In the genomic region with DNA sequence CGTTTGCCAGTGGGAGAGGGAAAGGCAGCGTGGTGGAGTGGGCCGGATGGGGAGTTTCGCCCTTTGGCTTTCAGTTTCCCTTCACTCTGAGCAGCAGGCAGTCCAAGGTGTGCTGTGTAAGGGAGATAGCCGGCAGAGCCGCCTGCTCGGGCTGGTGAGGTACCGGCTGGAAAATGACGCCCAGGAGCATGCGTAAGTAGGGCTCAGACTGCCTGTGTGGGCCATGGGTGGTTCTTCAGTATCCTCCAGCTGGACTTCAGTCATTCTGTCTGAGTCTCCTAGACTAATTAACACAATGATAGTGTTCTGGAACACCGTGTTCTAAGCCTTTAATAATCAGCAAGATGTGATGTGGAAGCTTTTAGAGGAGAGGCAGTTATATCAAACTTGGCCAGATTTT, we compare ENCODE assay signal across 13 mouse cellular contexts. TPM values are rescaled to one million over a fixed set of nuclear protein-coding genes. Genes with fewer than 3 reads are reported as not detected.
A peak's percentile ranks its signal among the peaks of the same experiment; 100 is the strongest.
DNase-seq lines count a peak whose midpoint lies in the region; ATAC-seq and TF ChIP-seq lines count a peak whose summit lies in the region.
"Had no signal": no experiment of that assay in that cellular context is flagged by ENCODE, and none has a peak within 500 bp of the region (broad histone marks: within the 10 kb centered on the region; RNA-seq: fewer than 3 reads in every experiment).

No protein-coding gene starts in this region.

- H3K27ac ChIP-seq in hindbrain, embryonic 15.5 days (replicated peaks): no peak overlapping the region
- H3K27ac ChIP-seq in hindbrain, embryonic 10.5 days: no peak overlapping the region
- no peak overlapping the region for H3K27ac ChIP-seq in liver, embryonic 11.5 days (ENCODE audit: low read depth, low read length)
- H3K27ac ChIP-seq in liver, postnatal 0 days (ENCODE audit: low read depth): no peak overlapping the region
- H3K27ac ChIP-seq in embryonic facial prominence, embryonic 15.5 days (replicated peaks): no peak overlapping the region
- no peak overlapping the region for H3K27ac ChIP-seq in liver, embryonic 13.5 days
- H3K27ac ChIP-seq: embryonic facial prominence, embryonic 12.5 days had no signal

- H3K4me1 ChIP-seq in hindbrain, embryonic 15.5 days (replicated peaks): peaks cover 16% of the 10 kb centered on the region
- peaks cover 15% of the 10 kb centered on the region for H3K4me1 ChIP-seq in hindbrain, embryonic 10.5 days (replicated peaks)
- 0 out of 2 replicates have a peak, but pooled peaks cover 5% of the 10 kb centered on the region for H3K4me1 ChIP-seq in liver, embryonic 11.5 days (replicated peaks; ENCODE audit: control insufficient read depth, insufficient read depth, low read length)
- peaks cover 13% of the 10 kb centered on the region for H3K4me1 ChIP-seq in liver, postnatal 0 days (ENCODE audit: insufficient read depth)
- peaks cover 14% of the 10 kb centered on the region for H3K4me1 ChIP-seq in embryonic facial prominence, embryonic 15.5 days
- peaks cover 36% of the 10 kb centered on the region for H3K4me1 ChIP-seq in liver, embryonic 13.5 days (replicated peaks)

- 89% methylated on average over 11 of the region's 11 CpGs for WGBS in hindbrain, embryonic 15.5 days
- 87% methylated on average over 11 of the region's 11 CpGs for WGBS in hindbrain, embryonic 10.5 days
- WGBS in liver, embryonic 11.5 days: 88% methylated on average over 11 of the region's 11 CpGs
- 75% methylated on average over 11 of the region's 11 CpGs for WGBS in liver, postnatal 0 days (ENCODE audit: insufficient replicate concordance)
- WGBS in embryonic facial prominence, embryonic 15.5 days: 88% methylated on average over 11 of the region's 11 CpGs
- WGBS in liver, embryonic 13.5 days (ENCODE audit: insufficient replicate concordance): 74% methylated on average over 11 of the region's 11 CpGs

- no peak overlapping the region for H3K4me3 ChIP-seq in hindbrain, embryonic 15.5 days
- H3K4me3 ChIP-seq in hindbrain, embryonic 10.5 days: no peak overlapping the region
- no peak overlapping the region for H3K4me3 ChIP-seq in liver, embryonic 11.5 days (ENCODE audit: low read depth, low read length)
- no peak overlapping the region for H3K4me3 ChIP-seq in liver, postnatal 0 days (ENCODE audit: low read depth, low read length)
- H3K4me3 ChIP-seq in embryonic facial prominence, embryonic 15.5 days (replicated peaks): no peak overlapping the region
- H3K4me3 ChIP-seq in liver, embryonic 13.5 days (replicated peaks): no peak overlapping the region

- DNase-seq in hindbrain, embryonic 10.5 days (ENCODE audit: low spot score): no peak
- DNase-seq in liver, embryonic 11.5 days (ENCODE audit: low spot score): no peak
- DNase-seq in liver, postnatal 0 days: no peak
- DNase-seq in liver, embryonic 13.5 days: no peak
- no peak for DNase-seq in retina, embryonic 14.5 days (ENCODE audit: low spot score)
- DNase-seq: cerebellum, adult 9-10 months; heart, adult 2 months; retina, postnatal 1 day; thymus, postnatal 36 days had no signal

- no peaks in the 10 kb centered on the region for H3K9me3 ChIP-seq in hindbrain, embryonic 15.5 days
- no peaks in the 10 kb centered on the region for H3K9me3 ChIP-seq in hindbrain, embryonic 10.5 days
- H3K9me3 ChIP-seq in liver, embryonic 11.5 days (ENCODE audit: control insufficient read depth, low read length): no peaks in the 10 kb centered on the region
- no peaks in the 10 kb centered on the region for H3K9me3 ChIP-seq in liver, postnatal 0 days (ENCODE audit: low read length)
- no peaks in the 10 kb centered on the region for H3K9me3 ChIP-seq in embryonic facial prominence, embryonic 15.5 days (replicated peaks)
- no peaks in the 10 kb centered on the region for H3K9me3 ChIP-seq in liver, embryonic 13.5 days (replicated peaks)
- H3K9me3 ChIP-seq: embryonic facial prominence, embryonic 12.5 days had no signal

- TF ChIP-seq CTCF in liver, postnatal 0 days (IDR thresholded peaks at IDR 0.05; ENCODE audit: low read depth): no peak

- TF ChIP-seq EP300 in liver, postnatal 0 days (IDR thresholded peaks at IDR 0.05; ENCODE audit: low read depth): no peak

- H3K9ac ChIP-seq in hindbrain, embryonic 15.5 days: no peak overlapping the region
- H3K9ac ChIP-seq in liver, embryonic 11.5 days (ENCODE audit: low read depth, low read length): 0 out of 2 replicates have a peak overlapping the region, but pooled peaks have one; percentile 20
- no peak overlapping the region for H3K9ac ChIP-seq in liver, postnatal 0 days (replicated peaks)
- H3K9ac ChIP-seq in embryonic facial prominence, embryonic 15.5 days: no peak overlapping the region
- no peak overlapping the region for H3K9ac ChIP-seq in liver, embryonic 13.5 days

- no peaks in the 10 kb centered on the region for H3K27me3 ChIP-seq in hindbrain, embryonic 15.5 days
- H3K27me3 ChIP-seq in hindbrain, embryonic 10.5 days (ENCODE audit: insufficient read depth, poor library complexity, severe bottlenecking): peaks cover 8% of the 10 kb centered on the region; the same call in 1 of the 2 replicates
- no peaks in the 10 kb centered on the region for H3K27me3 ChIP-seq in liver, embryonic 11.5 days (replicated peaks; ENCODE audit: control insufficient read depth, insufficient read depth, low read length)
- no peaks in the 10 kb centered on the region for H3K27me3 ChIP-seq in liver, postnatal 0 days (ENCODE audit: insufficient read depth, low read length)
- H3K27me3 ChIP-seq in embryonic facial prominence, embryonic 15.5 days: no peaks in the 10 kb centered on the region
- no peaks in the 10 kb centered on the region for H3K27me3 ChIP-seq in liver, embryonic 13.5 days
- H3K27me3 ChIP-seq: embryonic facial prominence, embryonic 12.5 days had no signal

- peaks cover 16% of the 10 kb centered on the region; the same call in 1 of the 2 replicates for H3K36me3 ChIP-seq in hindbrain, embryonic 15.5 days
- H3K36me3 ChIP-seq in hindbrain, embryonic 10.5 days: no peaks in the 10 kb centered on the region
- H3K36me3 ChIP-seq in liver, embryonic 11.5 days (ENCODE audit: control insufficient read depth, insufficient read depth, low read length): no peaks in the 10 kb centered on the region
- H3K36me3 ChIP-seq in liver, postnatal 0 days (replicated peaks; ENCODE audit: insufficient read depth, low read length): no peaks in the 10 kb centered on the region
- H3K36me3 ChIP-seq in embryonic facial prominence, embryonic 15.5 days: peaks cover 14% of the 10 kb centered on the region
- H3K36me3 ChIP-seq in liver, embryonic 13.5 days: no peaks in the 10 kb centered on the region
- H3K36me3 ChIP-seq: embryonic facial prominence, embryonic 12.5 days had no signal

- ATAC-seq in hindbrain, embryonic 15.5 days (ENCODE audit: low FRiP score, low read depth): no peak
- ATAC-seq in liver, embryonic 11.5 days (replicated peaks; ENCODE audit: low FRiP score): no peak
- ATAC-seq in liver, postnatal 0 days: no peak
- ATAC-seq in embryonic facial prominence, embryonic 15.5 days (ENCODE audit: insufficient number of reproducible peaks, low FRiP score, low TSS enrichment, low read depth): no peak
- ATAC-seq in liver, embryonic 13.5 days (ENCODE audit: low read depth): no peak
- ATAC-seq in activated CD4-positive, CD25-positive, alpha-beta regulatory T cell, adult 4 months: no peak

- H3K4me2 ChIP-seq in hindbrain, embryonic 15.5 days: 0 out of 2 replicates have a peak overlapping the region, but pooled peaks have one; percentile 83
- no peak overlapping the region; the same call in 1 of the 2 replicates for H3K4me2 ChIP-seq in liver, embryonic 11.5 days
- H3K4me2 ChIP-seq in liver, postnatal 0 days (ENCODE audit: low read depth, low read length): no peak overlapping the region
- H3K4me2 ChIP-seq in embryonic facial prominence, embryonic 15.5 days (replicated peaks): peak overlapping the region; percentile 62; the same call in 1 of the 2 replicates
- 0 out of 2 replicates have a peak overlapping the region, but pooled peaks have one; percentile 2 for H3K4me2 ChIP-seq in liver, embryonic 13.5 days

RNA-seq across cellular contexts. Expression of a gene that starts 1.2 kb away (rescaled TPM):
- 22.9 and 26.1 TPM in 2 replicates for polyA plus RNA-seq in hindbrain, embryonic 15.5 days (2015; fragmentation: Nextera tagmentation; extraction: Ambion mirVana)
- 24.2 and 26.8 TPM in 2 replicates for polyA plus RNA-seq in hindbrain, embryonic 10.5 days (2016; fragmentation: Nextera tagmentation; extraction: Ambion mirVana)
- 58.2 and 63.3 TPM in 2 replicates for polyA plus RNA-seq in liver, embryonic 11.5 days (2014; fragmentation: Nextera tagmentation; extraction: Ambion mirVana)
- 15.5 and 19.5 TPM in 2 replicates for polyA plus RNA-seq in liver, postnatal 0 days (2015; fragmentation: Nextera tagmentation; extraction: Ambion mirVana)
- 29.2 and 30.9 TPM in 2 replicates for polyA plus RNA-seq in embryonic facial prominence, embryonic 15.5 days (2015; fragmentation: Nextera tagmentation; extraction: Ambion mirVana)
- 43.2 and 49.7 TPM in 2 replicates for polyA plus RNA-seq in liver, embryonic 13.5 days (2015; fragmentation: Nextera tagmentation; extraction: Ambion mirVana)
- polyA plus RNA-seq in activated CD4-positive, CD25-positive, alpha-beta regulatory T cell, adult 4 months (2017; shearing (Covaris generic)): 10 to 100 TPM; 80.2 to 94.1 TPM

RNA-seq across cellular contexts. Expression of a gene that starts 28.3 kb away (rescaled TPM):
- 96.2 and 106 TPM in 2 replicates for polyA plus RNA-seq in hindbrain, embryonic 15.5 days (2015; fragmentation: Nextera tagmentation; extraction: Ambion mirVana)
- 221 and 243 TPM in 2 replicates for polyA plus RNA-seq in hindbrain, embryonic 10.5 days (2016; fragmentation: Nextera tagmentation; extraction: Ambion mirVana)
- 172 and 182 TPM in 2 replicates for polyA plus RNA-seq in liver, embryonic 11.5 days (2014; fragmentation: Nextera tagmentation; extraction: Ambion mirVana)
- 37.1 and 37.2 TPM in 2 replicates for polyA plus RNA-seq in liver, postnatal 0 days (2015; fragmentation: Nextera tagmentation; extraction: Ambion mirVana)
- polyA plus RNA-seq in embryonic facial prominence, embryonic 15.5 days (2015; fragmentation: Nextera tagmentation; extraction: Ambion mirVana): 138 and 141 TPM in 2 replicates
- 91.3 and 101 TPM in 2 replicates for polyA plus RNA-seq in liver, embryonic 13.5 days (2015; fragmentation: Nextera tagmentation; extraction: Ambion mirVana)
- 100 to 1,000 TPM; 108 to 125 TPM for polyA plus RNA-seq in activated CD4-positive, CD25-positive, alpha-beta regulatory T cell, adult 4 months (2017; shearing (Covaris generic))

RNA-seq across cellular contexts. Expression of a gene that starts 42.3 kb away (rescaled TPM):
- 1.6 and 2.8 TPM in 2 replicates for polyA plus RNA-seq in hindbrain, embryonic 15.5 days (2015; fragmentation: Nextera tagmentation; extraction: Ambion mirVana)
- polyA plus RNA-seq in hindbrain, embryonic 10.5 days (2016; fragmentation: Nextera tagmentation; extraction: Ambion mirVana): 4.0 and 5.7 TPM in 2 replicates
- 5.1 and 6.8 TPM in 2 replicates for polyA plus RNA-seq in liver, embryonic 11.5 days (2014; fragmentation: Nextera tagmentation; extraction: Ambion mirVana)
- polyA plus RNA-seq in liver, postnatal 0 days (2015; fragmentation: Nextera tagmentation; extraction: Ambion mirVana): 2.5 and 2.7 TPM in 2 replicates
- polyA plus RNA-seq in embryonic facial prominence, embryonic 15.5 days (2015; fragmentation: Nextera tagmentation; extraction: Ambion mirVana): 17.3 and 17.8 TPM in 2 replicates
- 3.1 and 3.6 TPM in 2 replicates for polyA plus RNA-seq in liver, embryonic 13.5 days (2015; fragmentation: Nextera tagmentation; extraction: Ambion mirVana)
- 10 to 100 TPM in 1 of 2 experiments, 1 to 10 TPM in 1; 7.2 to 14.7 TPM for polyA plus RNA-seq in activated CD4-positive, CD25-positive, alpha-beta regulatory T cell, adult 4 months (2017; shearing (Covaris generic))

RNA-seq across cellular contexts. Expression of a gene that starts 49.4 kb away (rescaled TPM):
- 39.1 and 39.5 TPM in 2 replicates for polyA plus RNA-seq in hindbrain, embryonic 15.5 days (2015; fragmentation: Nextera tagmentation; extraction: Ambion mirVana)
- 62.8 and 62.9 TPM in 2 replicates for polyA plus RNA-seq in hindbrain, embryonic 10.5 days (2016; fragmentation: Nextera tagmentation; extraction: Ambion mirVana)
- polyA plus RNA-seq in liver, embryonic 11.5 days (2014; fragmentation: Nextera tagmentation; extraction: Ambion mirVana): 73.3 and 80.5 TPM in 2 replicates
- polyA plus RNA-seq in liver, postnatal 0 days (2015; fragmentation: Nextera tagmentation; extraction: Ambion mirVana): 20.1 and 21.6 TPM in 2 replicates
- 68.9 and 71.3 TPM in 2 replicates for polyA plus RNA-seq in embryonic facial prominence, embryonic 15.5 days (2015; fragmentation: Nextera tagmentation; extraction: Ambion mirVana)
- polyA plus RNA-seq in liver, embryonic 13.5 days (2015; fragmentation: Nextera tagmentation; extraction: Ambion mirVana): 37.5 and 48.1 TPM in 2 replicates
- polyA plus RNA-seq in activated CD4-positive, CD25-positive, alpha-beta regulatory T cell, adult 4 months (2017; shearing (Covaris generic)): 10 to 100 TPM; 80.9 to 85.9 TPM

RNA-seq across cellular contexts. Expression of a gene that starts 59.1 kb away (rescaled TPM):
- 11.1 and 11.6 TPM in 2 replicates for polyA plus RNA-seq in hindbrain, embryonic 15.5 days (2015; fragmentation: Nextera tagmentation; extraction: Ambion mirVana)
- polyA plus RNA-seq in hindbrain, embryonic 10.5 days (2016; fragmentation: Nextera tagmentation; extraction: Ambion mirVana): 19.0 and 20.4 TPM in 2 replicates
- polyA plus RNA-seq in liver, embryonic 11.5 days (2014; fragmentation: Nextera tagmentation; extraction: Ambion mirVana): 21.2 and 24.2 TPM in 2 replicates
- 9.1 and 9.8 TPM in 2 replicates for polyA plus RNA-seq in liver, postnatal 0 days (2015; fragmentation: Nextera tagmentation; extraction: Ambion mirVana)
- polyA plus RNA-seq in embryonic facial prominence, embryonic 15.5 days (2015; fragmentation: Nextera tagmentation; extraction: Ambion mirVana): 10.9 and 11.2 TPM in 2 replicates
- 14.4 and 15.5 TPM in 2 replicates for polyA plus RNA-seq in liver, embryonic 13.5 days (2015; fragmentation: Nextera tagmentation; extraction: Ambion mirVana)
- 10 to 100 TPM; 14.2 to 18.5 TPM for polyA plus RNA-seq in activated CD4-positive, CD25-positive, alpha-beta regulatory T cell, adult 4 months (2017; shearing (Covaris generic))

Comparison
In these comparisons a context has a peak if more than half of its experiments do, and no peak if none do; other contexts are left out.
1. H3K4me2 ChIP-seq: peak in hindbrain, embryonic 15.5 days (single experiment), embryonic facial prominence, embryonic 15.5 days (single experiment) and liver, embryonic 13.5 days (single experiment); none in liver, embryonic 11.5 days (single experiment) and liver, postnatal 0 days (single experiment).